Mouse (Mus musculus) neural tube, embryonic 10.5 days (tissue): Measurements from ENCODE around the gene Smlr1.

Source experiments
- DNase-seq: peaks from one replicate; pipeline ENCODE4 v3.0.0-alpha.2; 2017; ENCODE audit warnings: low spot score; ENCODE audit errors: extremely low spot score

The Smlr1 gene

DNA sequence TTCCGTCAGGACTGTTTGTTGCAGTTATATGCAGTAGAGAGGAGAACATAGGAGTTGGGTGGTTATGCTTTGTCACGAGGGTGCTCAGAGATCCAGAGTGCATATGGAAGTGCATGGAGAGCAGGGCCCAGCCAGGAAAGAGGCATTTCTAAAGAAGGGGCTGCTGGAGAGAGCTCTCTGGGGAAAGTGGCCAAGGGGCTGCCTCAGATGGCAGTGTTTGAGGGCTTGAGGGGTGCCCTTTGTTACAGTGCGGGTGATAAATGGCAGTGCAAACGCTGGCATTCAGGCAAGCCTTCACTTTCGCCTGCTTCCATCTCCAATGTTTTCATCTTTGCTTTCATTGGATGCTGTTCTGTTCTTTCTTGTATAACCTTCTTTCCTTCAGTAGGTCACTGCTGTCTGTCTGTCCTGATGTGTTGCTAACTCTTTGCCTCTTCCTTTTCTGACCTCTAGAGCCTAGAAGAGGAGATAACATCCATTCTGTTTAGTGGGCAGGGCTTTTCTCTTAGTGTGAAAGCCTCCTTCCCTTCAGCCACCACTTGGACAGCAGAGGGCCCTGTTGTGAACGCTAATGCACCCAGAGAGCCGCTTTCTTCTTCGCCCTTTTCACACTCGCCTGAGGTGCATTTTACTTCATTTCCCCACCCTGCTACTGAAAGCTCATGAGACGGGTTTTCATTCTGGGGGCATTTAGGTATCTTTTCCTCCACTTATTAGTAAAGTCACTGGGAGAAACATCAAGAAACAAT is 36.6 kb downstream of the Smlr1 start:
- DNase-seq = no peak

DNA sequence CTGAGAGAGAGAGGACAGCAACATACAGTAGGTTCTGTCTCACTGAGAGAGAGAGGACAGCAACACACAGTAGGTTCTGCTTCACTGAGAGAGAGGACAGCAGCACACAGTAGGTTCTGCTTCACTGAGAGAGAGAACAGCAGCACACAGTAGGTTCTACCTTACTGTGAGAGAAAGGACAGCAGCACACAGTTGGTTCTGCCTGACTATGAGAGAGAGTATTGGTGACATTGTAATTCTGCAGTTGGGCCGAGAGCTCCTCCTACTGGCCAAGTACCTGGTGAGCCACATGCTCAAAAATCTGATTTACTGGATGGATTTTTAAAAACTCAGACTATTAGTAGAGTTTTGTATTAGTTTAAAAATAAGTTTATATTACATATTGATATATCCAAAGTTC is 47.6 kb downstream of the Smlr1 start:
- DNase-seq = peak; percentile 48

- no peak for DNase-seq
Observed at GRCm38 (mm10) chr10:25482791-25483190, 53.3 kb downstream of the Smlr1 start.

GRCm38 (mm10) chr10:25479716-25480115 is 56.4 kb downstream of the Smlr1 start:
- DNase-seq = no peak
